Mouse (Mus musculus) layer of hippocampus, adult 8-10 months (tissue): Measurements from ENCODE around the gene Psmg3. TPM values are rescaled to one million over a fixed set of nuclear protein-coding genes. Genes with fewer than 3 reads are reported as not detected.

Source experiments
- DNase-seq, 2 experiments: peaks; one replicate each; pipeline ENCODE4 v3.0.0; 2022; ENCODE audit warnings: low spot score in 2 of 2
- total RNA-seq, 4 experiments: library from RNA; stranded (reverse); gene quantifications; 2 replicates each; pipeline ENCODE4 v1.2.4; 2022

The Psmg3 gene
- total RNA-seq, 4 experiments from 2014 or later, result 17.6 to 19.2 (median 18.5) TPM

DNA sequence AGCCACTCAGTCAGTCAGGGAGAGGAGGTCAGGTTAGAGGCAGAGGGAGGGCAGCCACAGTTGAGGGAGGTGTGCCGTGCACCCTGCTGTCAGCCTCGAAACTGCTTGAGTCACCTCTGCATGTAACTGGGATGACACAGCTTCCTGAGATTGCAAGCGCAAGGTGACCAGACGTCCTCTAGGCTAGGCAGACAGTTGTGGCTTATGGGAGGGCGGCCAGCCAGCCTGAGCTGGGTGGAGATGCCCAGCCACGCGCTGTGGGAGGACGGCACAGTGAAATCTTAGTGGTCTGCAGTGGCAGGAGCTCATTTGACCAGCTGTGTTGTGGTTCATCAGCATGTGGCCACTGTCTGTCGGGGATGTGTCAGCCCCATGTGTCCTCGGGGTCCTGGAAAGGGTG lies 31.7 kb downstream of the Psmg3 start:
- no peak for DNase-seq

- no peak for DNase-seq
Measured at GRCm38 (mm10) chr5:139794137-139794536, 32.5 kb downstream of the Psmg3 start.

DNA sequence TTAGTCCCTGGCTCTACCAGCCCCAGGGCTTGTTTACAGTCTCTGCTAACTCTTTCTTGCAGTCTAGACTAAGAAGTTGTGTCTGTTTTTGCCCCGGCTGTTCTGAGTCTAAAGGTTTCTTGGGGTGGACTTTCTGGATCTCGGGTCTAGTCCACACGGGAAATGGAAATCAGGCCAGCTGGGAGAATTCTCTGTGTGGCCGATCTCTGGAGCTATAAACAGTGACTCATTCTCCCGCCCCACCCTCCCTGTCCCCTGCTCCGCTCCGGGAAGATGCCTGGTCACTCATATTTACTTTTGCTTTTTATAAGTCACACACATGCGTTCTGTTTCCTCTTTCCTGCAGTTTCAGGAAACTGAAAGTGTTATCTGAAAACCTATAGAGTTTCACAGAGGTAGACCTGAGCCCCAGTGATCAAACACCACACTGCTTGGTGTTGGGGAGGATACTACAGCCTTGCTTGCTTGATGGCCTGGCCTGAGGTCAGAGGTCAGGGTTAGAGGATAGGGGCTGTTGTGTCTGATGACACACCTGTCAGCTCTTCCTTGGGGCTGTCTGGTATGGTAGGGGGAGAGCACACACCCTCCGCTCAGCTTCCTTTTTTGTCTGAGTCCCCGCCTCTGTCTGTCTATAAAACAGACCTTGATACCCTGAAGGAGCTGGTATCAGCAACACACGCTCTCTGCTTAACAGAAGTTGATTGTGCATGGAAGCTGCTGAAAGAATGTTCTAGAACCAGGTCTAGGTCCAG lies 33.2 kb downstream of the Psmg3 start:
- DNase-seq, result no peak

DNA sequence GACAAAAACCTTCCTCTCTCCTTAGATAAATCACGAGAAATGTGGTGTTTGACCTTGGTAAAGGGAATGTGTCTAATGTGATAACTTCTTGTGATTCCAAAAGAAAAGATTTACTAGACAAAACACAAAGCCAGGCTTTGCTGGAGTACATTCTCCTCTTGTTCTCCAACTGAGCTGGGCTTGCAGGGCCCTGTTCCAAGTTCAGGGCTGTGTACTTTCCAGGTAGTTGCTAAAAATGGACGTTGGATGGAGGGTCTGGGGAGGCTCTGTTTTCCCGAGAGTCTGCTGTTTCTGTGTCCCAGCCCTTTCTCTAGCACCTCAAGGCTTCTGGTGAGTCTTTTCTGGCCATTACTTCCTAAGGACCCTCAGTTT lies 33.7 kb downstream of the Psmg3 start:
- DNase-seq, result no peak

DNA sequence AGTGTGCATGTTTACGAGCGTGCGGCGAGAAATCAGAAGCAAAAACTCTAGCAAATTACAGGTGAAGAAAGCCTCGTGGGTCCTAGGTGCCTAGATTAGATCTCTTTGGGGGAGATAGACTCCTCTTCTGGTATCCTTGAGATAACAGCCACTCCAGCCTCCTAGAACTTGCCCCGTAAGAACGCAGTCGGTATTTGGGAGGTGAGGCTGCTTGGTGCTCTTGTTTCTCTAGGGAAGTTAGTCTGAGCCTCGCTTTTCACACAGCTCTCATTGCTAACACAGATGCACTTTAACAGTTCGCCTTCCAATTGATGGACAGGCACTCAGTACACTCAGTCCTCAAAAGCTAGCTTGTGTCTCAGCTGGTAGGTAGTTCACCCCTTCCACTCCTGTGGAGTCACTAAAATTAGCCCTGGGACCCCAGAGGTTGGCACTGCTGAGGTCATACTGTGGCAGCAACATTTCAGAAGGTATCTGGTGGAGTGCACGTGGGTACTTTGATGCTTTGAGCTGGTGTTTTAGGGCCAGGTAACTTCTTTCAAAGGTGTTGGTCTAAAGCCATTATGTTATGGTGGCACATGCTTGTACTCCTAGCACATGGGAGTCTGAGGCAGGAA lies 34.4 kb downstream of the Psmg3 start:
- DNase-seq, result no peak

DNA sequence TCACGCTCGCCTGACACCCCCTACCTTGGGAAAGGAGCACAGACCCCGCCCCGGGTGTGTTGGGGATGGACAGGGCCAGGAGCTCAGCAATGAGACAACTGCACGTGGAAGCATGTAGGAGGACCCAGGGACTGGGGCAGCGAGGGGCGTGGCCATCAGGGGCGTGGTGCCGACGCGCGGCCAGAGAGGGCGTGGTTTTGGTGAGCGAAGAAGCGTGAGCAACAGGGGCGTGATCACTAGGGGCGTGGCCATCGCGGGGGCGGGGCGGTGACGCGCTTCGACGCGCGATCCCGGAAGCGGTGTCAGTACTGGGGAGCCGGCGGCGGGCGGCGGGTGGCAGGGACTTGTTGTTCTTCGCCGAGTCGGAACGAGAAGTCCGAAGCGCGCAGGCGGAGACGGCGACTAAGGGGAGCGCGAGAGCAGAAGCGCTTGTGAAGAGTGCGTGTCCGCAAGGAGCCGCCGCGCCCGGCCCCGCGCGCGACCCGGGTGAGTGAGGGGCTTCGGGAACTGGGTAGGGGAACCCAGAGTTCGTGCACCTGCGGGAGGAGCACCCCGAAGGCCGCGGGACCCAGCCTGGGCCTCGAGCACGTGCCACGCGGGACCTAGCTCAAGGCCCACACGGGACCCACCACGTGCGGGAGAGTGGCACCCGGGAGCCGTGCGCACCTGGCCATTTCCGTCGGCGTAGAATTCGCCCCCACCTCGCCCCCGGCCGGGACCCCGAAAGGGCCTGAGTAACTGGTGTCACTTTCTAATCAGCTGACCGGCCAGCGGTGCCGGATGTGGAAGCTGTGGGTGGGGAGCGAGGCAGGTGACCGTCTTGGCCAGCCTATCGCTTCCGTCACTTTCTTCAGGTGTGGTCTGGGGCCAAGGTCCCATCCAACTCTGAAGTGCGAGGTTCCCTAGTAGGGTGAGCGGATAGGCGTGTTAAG lies 35.2 kb downstream of the Psmg3 start, which contains the start of gene Mafk:
TSS of gene Mafk (plus strand) at position 287 of the 932 bp plus-strand sequence.
- peak; percentile 92 to 93 for DNase-seq

DNA sequence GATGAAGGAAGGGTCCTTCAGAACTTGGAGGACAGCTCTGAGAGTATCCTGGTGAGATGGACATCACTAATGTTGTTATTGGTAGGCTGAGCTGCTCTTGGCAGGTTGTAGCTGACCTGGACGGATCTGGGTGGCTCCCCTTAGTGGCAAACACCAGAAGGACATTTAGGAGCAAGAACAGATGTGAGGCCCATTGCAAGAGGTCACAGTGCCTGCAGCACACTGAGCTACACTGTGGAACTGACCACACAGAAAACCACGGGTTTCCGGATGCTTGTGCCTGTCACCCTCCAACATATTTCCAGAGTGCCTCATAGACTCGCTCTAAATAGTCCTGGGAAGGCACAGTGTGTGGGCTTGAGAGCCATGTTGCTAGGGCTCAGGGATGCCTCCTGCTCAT lies 37.2 kb downstream of the Psmg3 start:
- DNase-seq, result no peak

DNA sequence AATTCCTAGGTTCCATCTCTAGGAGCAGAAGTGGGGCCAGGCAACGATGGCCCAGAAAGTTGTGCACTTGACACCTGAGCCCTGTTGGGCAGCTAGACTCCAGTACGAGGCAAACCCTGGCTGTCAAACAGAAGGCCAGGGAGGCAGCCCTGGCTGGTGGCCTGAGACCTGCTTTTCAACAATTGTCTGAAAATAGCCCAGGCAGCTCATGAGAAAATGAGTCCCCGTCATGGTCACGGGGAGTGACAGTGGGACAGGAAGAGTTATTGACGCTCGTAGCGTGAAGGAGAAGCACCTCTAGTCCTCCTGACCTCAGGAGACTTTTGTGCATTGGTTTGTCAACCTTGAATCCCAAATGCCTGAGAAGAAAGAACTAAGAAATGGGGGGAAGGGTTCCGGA lies 45.3 kb downstream of the Psmg3 start:
- no peak for DNase-seq

GRCm38 (mm10) chr5:139776966-139777365 lies 49.7 kb downstream of the Psmg3 start:
- DNase-seq, result no peak

GRCm38 (mm10) chr5:139775216-139775926 lies 51.3 kb downstream of the Psmg3 start, which contains the start of gene Ints1:
TSS of gene Ints1 (minus strand) at chr5:139775674.
- peak; percentile 93 to 97 for DNase-seq

Other genes starting within 250 kb of the Psmg3 start
- 1 to 10 TPM; 2.0 to 4.5 (median 2.8) TPM for gene Micall2, start 90.5 kb downstream of the Psmg3 start, total RNA-seq
- 100 to 1,000 TPM in 1 of 4 experiments, 10 to 100 TPM in 3; 80.3 to 100 (median 97.2) TPM for gene Ints1, start 51.2 kb downstream of the Psmg3 start, total RNA-seq
- 10 to 100 TPM in 2 of 4 experiments, 1 to 10 TPM in 2; 9.2 to 16.4 (median 10.5) TPM for gene Mafk, start 35.4 kb downstream of the Psmg3 start, total RNA-seq
- gene Tmem184a, start 7.0 kb downstream of the Psmg3 start, total RNA-seq, result 1 to 10 TPM in 1 of 4 experiments, under 1 TPM in 3; 0.37 to 1.1 (median 0.68) TPM
- gene Gm26938, start 478 bp downstream of the Psmg3 start, total RNA-seq, result not detected
- 10 to 100 TPM; 27.6 to 34.4 (median 30.4) TPM for gene Elfn1, start 81.1 kb upstream of the Psmg3 start, total RNA-seq